ENCODE assay signal across 12 mouse cellular contexts in the genomic region with DNA sequence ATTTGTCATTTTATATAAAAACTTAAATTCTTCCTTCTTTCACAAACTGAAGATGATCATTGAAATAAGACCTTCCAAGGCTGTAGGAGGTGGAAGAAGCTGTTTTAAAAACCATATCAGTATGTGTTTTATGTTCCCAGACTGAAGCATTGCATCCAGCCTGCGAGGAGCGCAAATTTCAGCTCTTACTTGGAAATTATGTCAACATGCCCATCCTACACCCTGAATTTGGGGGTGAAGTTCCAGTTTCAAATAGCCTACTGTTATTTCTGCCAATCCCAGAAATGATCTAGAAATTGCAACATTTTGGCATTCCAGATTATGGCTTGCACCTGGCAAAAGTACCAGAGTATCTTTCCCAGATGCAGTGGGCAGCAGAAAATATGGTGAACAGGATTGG.
"Had no signal": no experiment of that assay in that cellular context is flagged by ENCODE, and none has a peak within 500 bp of the region (broad histone marks: within the 10 kb centered on the region; RNA-seq: fewer than 3 reads in every experiment).

No protein-coding gene starts in this region.

- DNase-seq: gastrocnemius, postnatal 14 days; gastrocnemius, postnatal 36 days; heart, adult 18-20 months; heart, postnatal 14 days; heart, postnatal 36 days; kidney, adult 11 months; kidney, adult 2 months; kidney, adult 9 months; kidney, postnatal 14 days; kidney, postnatal 36 days; layer of hippocampus, postnatal 36 days; left cerebral cortex, postnatal 4 days had no signal
